Mouse (Mus musculus) ovary, adult 18-20 months (tissue): ENCODE measurements around the gene Borcs8.

ENCODE experiments used
- DNase-seq: peaks from one replicate; pipeline ENCODE4 v3.0.0; 2022; ENCODE audit warnings: low spot score, mixed read lengths

The Borcs8 gene

DNA sequence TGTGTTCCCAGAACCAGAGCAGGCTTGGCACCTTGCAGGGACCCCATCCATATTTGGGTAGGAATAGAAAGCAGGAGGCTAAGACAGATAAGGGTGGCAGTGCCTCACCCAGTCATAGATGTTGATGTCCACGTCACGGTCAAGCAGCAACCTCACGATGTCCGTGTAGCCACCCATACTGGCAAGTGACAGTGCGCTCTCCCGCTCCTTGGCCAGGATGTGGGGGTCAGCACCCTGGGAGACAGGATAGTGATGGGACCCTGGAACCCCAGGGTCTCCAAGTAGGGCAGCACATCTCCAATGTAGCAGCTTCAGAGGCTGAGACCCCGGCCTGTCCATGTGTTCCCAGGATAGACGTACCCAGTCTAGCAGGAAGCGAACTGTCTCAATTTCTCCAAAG, 4.4 kb upstream of the Borcs8 start:
- DNase-seq = no peak

DNA sequence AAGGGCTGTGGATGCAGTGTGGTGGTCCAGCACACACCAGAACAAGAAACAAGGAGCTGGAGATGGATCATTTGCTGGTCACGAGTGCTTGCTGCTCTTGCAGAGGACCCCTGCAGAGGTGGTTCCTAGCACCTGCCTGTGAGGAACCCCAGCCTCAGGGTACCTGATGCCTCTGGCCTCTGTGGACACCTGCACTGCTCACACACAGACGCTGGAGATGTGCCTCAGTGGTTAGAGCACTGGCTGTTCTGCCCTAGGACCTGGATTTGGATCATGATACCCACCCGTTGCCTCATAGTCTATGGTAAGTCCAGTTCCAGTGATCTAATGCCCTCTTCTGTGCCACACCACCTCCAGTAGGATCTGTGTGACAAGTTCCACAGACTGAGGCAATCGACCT, 2.7 kb upstream of the Borcs8 start:
- DNase-seq = no peak

DNA sequence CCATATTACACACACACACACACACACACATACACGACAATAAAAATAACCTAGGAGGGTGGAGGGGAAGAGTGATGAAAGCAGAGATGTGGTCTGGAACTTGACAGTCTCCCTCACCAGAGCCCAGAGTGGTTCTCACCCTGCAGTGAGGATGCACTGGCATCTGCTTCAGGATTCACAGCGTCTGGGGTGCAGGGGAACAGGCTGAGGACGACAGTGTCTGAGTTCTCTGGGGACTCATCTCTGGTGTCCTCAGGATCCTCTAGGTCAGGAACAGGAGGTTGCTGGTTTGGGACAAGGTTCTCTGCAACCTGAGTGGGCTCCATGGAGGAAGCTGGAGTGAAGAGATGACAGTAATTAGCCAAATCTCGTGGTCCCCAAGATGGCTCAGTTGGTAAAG, 1.4 kb upstream of the Borcs8 start:
- DNase-seq = no peak

DNA sequence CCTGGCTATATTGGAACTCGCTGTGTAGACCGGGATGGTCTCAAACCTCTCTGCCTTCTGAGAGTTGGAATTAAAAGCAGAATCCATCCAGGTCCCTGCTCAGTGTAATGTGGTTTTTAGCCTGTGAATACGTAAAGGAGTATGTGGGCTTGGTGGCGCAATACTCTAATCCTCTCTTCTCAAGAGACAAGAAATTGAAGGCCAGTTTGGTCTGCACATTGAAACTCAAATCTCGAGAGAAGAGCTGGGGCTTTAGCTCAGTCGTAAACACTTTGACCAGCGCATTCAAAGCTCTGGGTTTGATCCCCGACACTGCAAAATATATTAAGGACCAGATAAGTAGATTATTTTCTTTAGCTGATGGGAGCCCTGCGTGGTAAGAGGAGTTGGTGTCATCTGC, 682 bp downstream of the Borcs8 start:
- no peak for DNase-seq

DNA sequence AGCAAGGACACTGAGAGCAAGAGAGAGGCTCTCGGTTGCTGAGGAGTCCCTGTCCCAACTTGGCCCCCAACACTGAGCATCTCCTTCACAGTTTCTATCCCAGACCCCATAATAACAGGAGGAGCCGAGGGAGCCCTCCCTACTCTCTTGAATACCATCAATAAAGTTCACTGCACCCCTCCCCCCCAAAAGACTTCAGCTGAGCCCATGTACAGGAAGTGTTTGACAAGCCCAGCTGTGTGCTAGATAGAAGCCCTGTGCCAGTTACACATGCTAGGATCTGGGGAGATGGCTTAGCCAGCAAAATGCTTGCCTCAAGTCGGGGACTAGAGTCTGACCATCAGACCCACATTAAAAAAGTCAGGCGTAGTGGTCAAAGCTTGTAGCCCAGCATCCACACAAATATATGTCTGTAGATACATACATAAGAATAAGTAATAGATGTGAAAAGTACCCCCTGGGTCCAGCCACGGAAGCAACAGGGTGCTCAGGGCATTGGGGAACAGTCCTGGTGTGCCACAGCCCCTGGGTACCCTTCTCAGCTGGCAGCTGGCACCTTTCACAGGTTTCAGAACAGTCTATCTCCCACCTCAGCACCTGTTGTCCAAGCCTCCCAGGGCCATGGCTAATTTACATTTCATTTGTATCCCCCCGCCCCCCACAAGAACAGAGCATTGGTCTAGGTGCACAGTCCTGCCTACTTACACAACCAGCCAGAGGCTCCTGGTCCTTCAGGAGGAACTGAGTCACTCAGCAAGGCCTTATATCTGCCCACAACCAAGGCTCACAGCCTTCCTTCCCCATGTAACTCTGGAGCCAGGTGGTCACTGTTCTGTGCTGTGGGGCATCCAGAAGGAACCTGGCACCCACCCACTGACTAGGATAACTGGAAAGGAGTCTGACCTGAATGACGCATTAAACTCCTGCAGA, 8.6 kb downstream of the Borcs8 start:
- DNase-seq = no peak

DNA sequence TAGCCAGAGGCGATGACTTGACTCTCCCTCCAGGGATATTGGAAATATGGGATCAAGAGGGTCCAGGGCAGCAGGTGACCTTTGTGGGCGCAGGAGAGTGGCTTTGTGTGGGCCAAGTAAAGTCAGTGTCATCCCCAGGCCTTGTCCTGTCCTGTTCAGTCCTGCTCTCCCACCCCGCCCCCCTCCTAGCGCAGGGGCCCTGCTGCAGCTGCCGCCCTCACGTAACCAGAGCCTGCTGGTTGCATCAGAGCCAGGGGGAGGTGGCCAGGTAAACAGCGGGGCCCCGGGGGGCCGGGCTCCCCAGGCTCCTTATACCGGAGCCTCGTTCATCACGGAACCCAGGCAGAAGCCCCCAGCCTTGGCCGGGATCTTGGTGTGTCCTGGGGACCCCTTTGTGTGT, 10.9 kb downstream of the Borcs8 start:
- DNase-seq = no peak

DNA sequence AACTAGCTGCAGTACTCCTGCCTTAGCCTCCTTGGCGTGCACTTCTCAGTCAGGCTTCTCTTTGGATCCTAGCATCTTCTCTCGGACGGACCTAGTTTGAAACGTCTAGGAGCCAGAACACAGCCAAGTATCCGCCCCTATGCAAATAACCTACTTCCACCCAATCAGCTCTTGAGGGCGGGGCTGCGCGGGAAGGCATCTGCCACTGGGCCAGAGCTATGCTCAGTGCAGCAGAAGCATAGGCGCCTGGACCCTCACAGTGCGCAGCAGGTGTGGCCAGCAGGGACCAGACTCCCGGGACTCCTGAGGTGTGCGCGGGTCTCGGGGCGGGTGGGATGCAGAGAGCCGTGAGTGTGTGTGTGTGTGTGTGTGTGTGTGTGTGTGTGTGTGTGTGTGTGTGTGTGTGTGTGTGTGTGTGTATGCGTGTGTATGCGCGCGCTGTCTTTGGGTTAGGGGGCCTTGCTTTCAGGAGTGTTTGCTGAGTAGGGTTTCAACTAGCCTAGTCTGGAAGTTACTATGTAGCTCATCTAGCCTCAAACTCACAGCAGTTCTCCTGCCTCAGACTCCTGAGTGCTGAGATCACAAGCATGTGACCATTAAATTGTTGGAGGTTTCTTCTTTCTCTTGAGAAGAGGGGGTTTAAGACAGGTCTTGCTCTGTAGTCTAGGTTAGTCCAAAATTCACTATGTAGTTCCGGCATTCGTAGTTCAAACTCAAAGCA, 13.4 kb downstream of the Borcs8 start:
- DNase-seq = peak; percentile 60

DNA sequence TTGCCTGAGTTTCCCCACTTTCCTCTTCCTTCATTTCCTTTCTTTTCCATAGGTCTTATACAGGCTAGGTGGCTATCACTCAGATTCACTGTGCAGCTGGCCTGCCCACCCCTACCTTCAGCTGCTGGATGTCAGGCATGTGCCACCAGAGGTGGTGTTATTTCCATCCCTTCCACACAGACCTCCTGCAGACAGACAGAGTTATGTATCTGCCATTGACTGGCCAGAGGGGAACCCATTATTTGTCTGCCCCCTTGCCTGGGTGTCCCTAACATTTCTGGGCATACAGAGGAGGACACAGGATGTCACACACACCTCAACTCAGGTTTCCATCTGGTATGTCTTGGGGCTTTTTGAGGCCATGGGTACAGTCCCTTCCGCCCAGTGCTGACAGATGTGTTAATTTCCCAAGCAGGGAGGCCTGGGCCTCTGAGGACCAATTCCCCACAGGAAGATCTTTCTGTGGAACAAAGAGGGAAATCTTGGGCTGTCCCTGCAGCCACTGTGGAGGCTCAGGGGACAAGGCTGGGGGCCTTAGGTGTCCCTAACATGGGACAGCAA, 18.0 kb downstream of the Borcs8 start:
- no peak for DNase-seq

DNA sequence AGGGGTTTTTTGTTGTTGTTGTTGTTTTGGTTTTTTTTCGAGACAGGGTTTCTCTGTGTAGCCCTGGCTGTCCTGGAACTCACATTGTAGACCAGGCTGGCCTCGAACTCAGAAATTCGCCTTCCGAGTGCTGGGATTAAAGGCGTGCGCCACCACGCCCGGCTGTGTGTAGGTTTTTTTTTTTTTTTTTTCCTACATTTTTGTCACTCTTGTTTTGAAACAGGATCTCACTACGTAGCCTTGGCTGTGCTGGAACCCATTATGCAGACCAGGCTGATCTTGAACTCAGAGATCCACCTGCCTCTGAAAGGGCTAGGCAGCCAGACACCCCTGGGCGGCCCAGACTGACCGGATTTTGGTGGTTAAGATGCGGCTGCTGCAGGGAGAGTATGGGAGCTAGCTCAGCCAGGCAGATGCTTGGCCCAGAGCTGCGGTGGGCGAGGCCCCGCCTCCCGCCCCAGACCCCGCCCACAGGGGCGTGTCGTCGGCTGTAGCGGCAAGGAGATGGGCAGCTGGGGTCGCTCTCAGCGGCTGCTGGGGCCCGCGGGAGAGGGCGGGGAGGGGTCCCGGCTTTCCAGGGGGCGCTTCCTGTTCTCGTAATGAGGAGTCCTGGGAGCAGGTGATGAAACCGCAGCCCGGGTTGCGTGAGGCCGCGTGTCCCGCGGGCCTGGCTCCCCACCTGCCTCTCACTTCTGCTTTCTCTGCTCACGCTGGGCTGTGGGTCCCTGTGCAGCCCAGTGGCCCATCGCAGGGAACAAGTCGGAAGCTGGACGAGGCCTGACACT, 19.0 kb downstream of the Borcs8 start:
- peak; percentile 52 for DNase-seq

DNA sequence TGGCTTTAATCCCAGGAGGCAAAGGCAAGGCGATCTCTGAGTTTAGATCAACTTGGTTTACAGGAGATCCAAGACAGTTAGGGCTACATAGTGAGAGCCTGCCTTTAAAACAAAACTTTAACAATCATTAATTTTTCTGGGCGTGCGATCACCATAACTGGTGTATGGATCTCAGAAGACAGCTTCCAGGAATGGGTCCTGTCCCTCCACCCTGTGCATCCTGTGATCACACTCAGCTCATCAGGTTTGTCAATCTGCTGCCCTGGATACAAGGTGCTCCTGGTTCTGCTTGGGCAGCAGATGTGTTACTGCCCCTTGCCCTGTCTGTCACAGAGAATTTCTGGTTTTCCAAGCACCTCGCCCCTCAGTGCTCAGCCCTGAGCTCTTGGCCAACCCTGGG, 19.9 kb downstream of the Borcs8 start:
- no peak for DNase-seq

DNA sequence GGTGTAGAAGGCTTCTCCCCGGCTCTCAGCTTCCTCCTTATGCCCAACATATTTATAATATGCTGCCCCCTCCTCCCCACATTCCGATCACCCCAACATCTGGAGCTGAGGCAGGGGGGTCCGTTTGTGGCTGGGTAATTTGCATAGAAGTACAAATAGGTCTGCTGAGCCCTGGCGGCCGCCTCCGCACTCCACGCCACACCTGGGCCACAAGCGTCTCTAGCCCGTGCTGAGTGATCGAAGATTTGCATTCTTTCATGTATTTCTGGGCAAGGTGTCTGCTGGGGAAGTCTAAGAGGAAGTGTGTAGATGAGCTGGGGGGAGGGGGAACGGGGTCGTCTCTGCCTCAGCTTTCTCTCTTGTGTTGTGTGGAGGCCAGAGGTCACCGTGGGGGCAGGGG, 20.7 kb downstream of the Borcs8 start:
- no peak for DNase-seq

DNA sequence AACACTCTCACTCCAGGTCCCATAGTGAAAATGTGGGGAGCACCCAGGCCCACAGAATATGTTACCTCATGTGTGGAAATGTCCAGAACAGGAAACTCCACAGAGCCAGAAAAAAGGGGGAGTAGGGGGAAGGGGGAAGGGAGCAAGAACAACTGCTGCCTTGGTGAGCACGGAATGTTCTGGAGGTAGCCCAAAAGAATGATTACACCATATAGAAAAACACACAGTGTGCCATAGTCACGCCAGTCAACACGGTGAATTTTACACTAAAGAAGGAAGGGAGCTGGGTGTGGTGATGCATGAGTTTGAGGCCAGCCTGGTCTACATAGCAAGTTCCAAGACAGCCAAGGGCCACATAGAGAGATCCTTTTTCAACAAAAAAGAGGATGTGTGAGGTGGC, 24.0 kb downstream of the Borcs8 start:
- no peak for DNase-seq

DNA sequence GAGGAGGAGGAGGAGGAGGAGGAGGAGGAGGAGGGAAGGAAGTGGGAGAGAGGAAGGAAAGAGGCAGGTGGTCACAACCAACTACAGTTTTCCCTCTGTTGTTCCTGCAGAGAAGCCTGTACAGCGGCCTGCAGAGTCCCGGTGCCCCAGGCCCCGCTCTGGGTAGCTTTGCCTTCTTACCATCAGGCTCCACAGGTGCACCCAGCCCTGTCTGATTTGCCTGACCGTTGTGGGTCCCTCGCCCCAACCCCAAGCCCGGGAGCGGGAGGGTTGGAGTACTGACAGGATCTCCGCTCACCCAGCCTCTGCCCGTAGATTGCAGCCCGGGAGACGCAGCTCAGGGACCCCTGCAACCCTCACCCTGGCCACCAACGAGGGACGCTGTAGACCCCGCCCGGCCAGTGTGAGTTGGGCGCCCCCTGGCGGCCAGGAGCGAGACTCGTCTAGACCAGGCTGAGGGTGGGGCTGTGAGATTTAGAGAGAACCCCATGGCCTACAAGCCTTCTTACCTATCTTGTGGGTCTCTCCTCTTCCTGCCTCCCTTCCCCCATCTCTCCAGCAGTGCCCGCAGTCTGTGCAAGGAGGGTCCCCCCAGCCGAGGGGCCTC, 27.3 kb downstream of the Borcs8 start:
- no peak for DNase-seq

DNA sequence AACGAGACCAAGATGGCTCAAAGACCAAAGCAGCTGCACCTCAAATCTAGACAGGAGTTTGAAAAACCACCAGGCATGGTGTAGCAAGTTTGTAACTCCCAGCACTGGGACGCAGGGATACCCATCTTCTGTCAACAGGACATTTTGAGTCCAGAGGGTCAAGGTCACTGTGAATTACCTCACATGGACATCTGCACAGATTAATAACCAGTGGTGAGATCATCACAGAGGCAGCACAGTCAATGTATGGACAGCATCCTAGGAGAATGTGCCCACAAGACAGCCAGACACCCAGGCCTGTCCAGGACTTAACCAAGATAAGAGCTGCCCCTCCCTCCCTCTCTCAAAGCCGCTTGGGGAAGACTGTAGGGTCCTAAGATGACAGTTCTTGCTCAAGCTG, 30.8 kb downstream of the Borcs8 start:
- DNase-seq = no peak

DNA sequence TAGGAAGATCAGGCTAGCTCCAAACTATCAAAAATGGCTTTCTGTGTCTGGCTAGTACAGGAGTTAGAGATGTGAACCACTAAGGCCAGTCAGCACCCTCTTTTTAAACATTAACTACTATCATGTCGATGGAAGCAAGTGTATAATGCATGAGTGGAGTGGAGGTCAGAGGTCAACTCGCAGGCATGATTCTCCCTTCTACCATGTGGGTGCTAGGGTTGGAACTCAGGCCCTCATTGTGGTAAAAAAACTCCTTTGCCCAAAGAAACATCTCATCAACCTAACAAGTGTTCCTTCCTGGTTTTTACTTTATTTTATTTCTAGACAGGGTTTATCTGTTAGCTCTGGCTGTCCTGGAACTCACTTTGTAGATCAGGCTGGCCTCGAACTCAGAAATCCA, 31.4 kb downstream of the Borcs8 start:
- DNase-seq = no peak

DNA sequence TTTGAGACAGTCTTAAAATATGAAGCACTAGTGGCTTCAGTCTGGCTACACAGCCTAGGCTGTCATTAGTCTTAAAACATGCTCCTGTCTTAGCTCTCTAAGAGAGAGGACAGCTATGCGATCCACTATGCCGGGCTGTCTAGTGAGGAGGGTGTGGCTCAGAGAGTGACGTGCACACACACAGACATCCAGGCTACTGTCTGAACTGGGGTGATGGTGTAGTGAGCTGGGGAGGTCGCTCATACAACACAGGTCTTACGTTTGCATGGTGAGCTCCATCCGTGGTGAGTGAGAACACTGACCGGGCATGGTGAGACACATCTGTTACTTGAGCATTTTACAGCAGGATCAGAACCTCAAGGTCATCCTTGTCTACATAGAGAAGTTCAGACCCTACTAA, 31.9 kb downstream of the Borcs8 start:
- no peak for DNase-seq

DNA sequence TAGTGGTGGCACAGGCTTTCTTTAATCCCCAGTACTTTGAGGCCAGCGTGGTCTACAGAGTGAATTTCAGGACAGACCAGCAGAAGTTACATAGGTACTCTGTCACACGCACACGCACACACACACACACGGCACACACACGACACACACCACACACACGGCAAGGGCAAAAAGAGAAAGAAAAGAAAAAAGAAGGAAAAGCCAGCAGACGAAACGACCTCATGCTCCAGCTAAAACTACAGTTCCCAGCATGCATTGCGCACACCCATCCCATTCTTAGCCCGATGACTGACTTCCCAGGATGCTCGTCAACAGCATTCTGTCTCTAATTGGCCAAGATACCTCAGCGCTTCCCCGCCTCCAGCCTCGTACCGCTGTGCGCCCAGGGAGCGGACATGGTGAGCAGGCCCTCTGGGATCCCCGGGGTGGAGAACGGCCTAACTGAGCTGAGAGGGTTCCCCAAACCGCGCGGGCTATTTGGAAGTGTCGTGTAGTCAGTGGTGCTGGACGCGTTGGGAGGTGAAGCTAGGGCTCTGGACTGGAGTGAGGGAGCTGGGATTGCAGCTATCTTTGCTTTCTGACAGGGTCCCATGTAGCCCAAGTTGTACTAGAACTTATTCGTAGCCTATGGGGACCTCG, 32.9 kb downstream of the Borcs8 start, which contains the start of gene Tmem161a:
Gene Tmem161a, plus strand, starts transcription at position 314 of the 639 bp plus-strand sequence.
- DNase-seq = peak; percentile 90

DNA sequence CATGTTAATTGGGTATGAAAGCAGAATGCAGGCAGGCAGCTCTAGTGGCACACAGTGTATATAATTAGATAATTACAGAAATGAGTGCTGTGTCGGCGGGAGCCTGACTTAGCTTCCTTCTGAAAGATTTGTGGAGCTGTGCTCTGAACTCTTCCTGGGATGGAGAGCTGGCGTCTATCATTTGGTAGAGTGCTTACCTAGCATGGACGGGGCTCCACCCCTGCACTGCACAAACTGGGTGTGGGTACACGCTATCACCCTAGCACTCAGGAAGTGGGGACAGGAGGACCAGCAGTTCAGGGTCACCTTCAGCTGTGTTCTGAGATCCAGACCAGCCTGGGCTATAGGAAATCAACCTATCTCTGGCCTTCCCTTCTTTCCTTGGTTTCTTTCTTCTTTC, 34.0 kb downstream of the Borcs8 start:
- DNase-seq = no peak

DNA sequence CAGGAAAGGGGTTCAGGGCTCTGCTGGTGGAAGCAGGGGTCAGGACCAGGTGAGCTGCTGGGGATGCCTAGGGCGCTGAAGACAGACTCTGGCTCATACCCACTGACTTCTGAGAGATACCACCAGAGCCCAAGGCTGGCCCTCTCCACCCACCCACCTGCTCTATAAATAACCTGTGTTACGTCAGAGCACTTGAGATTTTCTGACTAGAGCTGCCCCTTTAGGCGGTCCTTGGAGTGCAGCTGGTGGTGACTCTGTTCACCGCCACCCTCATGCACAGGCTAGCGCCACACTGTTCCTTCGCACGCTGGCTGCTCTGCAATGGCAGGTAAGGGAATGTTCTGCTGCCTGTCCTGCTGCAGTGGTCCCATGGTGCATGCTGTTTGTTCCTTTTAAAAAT, 34.8 kb downstream of the Borcs8 start:
- DNase-seq = no peak

DNA sequence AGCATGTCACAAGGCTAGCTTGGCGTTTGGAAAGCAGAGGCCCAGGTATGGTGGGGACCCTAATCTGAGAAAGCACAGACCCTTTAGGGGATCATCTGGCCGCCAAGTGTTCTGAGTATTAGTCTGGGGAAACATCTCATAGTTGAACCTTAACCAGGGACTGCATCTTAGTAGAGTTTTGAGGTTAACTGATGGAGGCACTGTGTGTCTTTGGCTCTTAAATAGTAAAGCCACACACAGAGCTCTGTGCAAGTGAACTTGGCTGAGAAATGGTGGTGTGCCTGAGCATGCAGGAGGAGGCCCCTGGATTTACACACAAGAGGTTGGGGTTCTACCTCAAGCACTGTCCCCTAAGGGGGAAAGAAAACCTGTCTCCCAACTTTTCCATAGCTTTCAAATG, 38.9 kb downstream of the Borcs8 start:
- DNase-seq = no peak

DNA sequence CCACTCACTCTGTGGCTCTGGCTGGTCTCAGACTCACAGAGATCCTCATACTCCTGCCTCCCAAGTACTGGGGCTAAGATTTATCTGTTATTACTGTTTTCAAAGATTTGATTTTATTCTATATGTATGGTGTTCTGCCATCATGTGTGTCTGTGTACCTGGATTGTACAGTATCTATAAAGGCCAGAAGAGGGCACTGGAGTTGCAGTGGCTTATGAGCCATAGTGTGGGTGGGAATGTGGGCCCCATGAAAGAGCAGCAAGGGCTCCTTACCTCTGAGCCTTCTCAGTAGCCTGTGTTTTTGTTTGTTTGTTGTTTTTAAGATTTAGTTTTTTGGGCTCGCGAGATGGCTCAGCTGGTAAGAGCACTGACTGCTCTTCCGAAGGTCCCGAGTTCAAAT, 39.8 kb downstream of the Borcs8 start:
- DNase-seq = no peak
